In genomic region chr3:107931134-107931533, GRCm38 (mm10) we compare ENCODE assay signal across 9 mouse cellular contexts. TPM values are rescaled to one million over a fixed set of nuclear protein-coding genes. Genes with fewer than 3 reads are reported as not detected.
DNase-seq lines count a peak whose midpoint lies in the region; ATAC-seq and TF ChIP-seq lines count a peak whose summit lies in the region.
"Had no signal": no experiment of that assay in that cellular context is flagged by ENCODE, and none has a peak within 500 bp of the region (broad histone marks: within the 10 kb centered on the region; RNA-seq: fewer than 3 reads in every experiment).

No protein-coding gene starts in this region.

- DNase-seq in left cerebral cortex, adult 2 months (ENCODE audit: extremely low spot score in 1 of 2, low spot score in 2 of 2): no peak
- DNase-seq in left cerebral cortex, postnatal 10 days (ENCODE audit: extremely low spot score in 1 of 2, low spot score in 2 of 2): no peak
- no peak for DNase-seq in intestine, embryonic 14.5 days (ENCODE audit: low spot score)
- peak; percentile 47 for DNase-seq in midbrain, postnatal 0 days (ENCODE audit: low spot score)
- DNase-seq in thymus, postnatal 0 days (ENCODE audit: low spot score): no peak
- no peak for DNase-seq in frontal cortex, postnatal 36 days (ENCODE audit: low spot score in 2 of 2)
- DNase-seq in adrenal gland, postnatal 36 days: no peak

- peak; percentile 8; the same call in 1 of the 2 replicates for ATAC-seq in embryonic facial prominence, embryonic 15.5 days (ENCODE audit: insufficient number of reproducible peaks, low FRiP score, low TSS enrichment, low read depth)
- ATAC-seq in intestine, embryonic 14.5 days (replicated peaks; ENCODE audit: low FRiP score, low TSS enrichment, low read depth): no peak; the same call in 1 of the 2 replicates
- ATAC-seq in midbrain, postnatal 0 days (ENCODE audit: low FRiP score): no peak

- TF ChIP-seq CTCF in left cerebral cortex, adult 2 months (IDR thresholded peaks at IDR 0.05): no peak
- TF ChIP-seq CTCF in midbrain, postnatal 0 days (IDR thresholded peaks at IDR 0.05): no peak

- 69% methylated on average over 2 of the region's 2 CpGs for WGBS in embryonic facial prominence, embryonic 15.5 days
- WGBS in intestine, embryonic 14.5 days: 81% methylated on average over 2 of the region's 2 CpGs
- WGBS in midbrain, postnatal 0 days: 46% methylated on average over 2 of the region's 2 CpGs

- H3K4me1 ChIP-seq in embryonic facial prominence, embryonic 15.5 days: peaks cover 11% of the 10 kb centered on the region; the same call in 1 of the 2 replicates
- no peaks in the 10 kb centered on the region for H3K4me1 ChIP-seq in intestine, embryonic 14.5 days (replicated peaks; ENCODE audit: control insufficient read depth, insufficient read depth, low read length)
- H3K4me1 ChIP-seq in midbrain, postnatal 0 days (ENCODE audit: insufficient read depth, low read length): no peaks in the 10 kb centered on the region

- intact Hi-C loops in left cerebral cortex, adult 2 months (cut with DNase I): loop anchor here (2.0 to 5.0 kb wide), 2 partner anchors 88 to 216 kb away; partner anchors contain the start of gene Gnai3
- intact Hi-C loops in left cerebral cortex, postnatal 10 days (cut with DNase I): loop anchor here (10.0 kb wide), 2 partner anchors 84 to 214 kb away; partner anchors contain the start of genes Gnai3 and Gstm1

- no peak overlapping the region for H3K9ac ChIP-seq in embryonic facial prominence, embryonic 15.5 days
- H3K9ac ChIP-seq in intestine, embryonic 14.5 days (ENCODE audit: low read length): no peak overlapping the region
- no peak overlapping the region for H3K9ac ChIP-seq in midbrain, postnatal 0 days (replicated peaks; ENCODE audit: low read length, poor library complexity, severe bottlenecking)

- H3K36me3 ChIP-seq in embryonic facial prominence, embryonic 15.5 days: no peaks in the 10 kb centered on the region
- H3K36me3 ChIP-seq in intestine, embryonic 14.5 days (ENCODE audit: control insufficient read depth, insufficient read depth, low read length): no peaks in the 10 kb centered on the region
- no peaks in the 10 kb centered on the region for H3K36me3 ChIP-seq in midbrain, postnatal 0 days (ENCODE audit: insufficient read depth, low read length)

- H3K9me3 ChIP-seq in embryonic facial prominence, embryonic 15.5 days (replicated peaks): no peaks in the 10 kb centered on the region
- H3K9me3 ChIP-seq in intestine, embryonic 14.5 days (ENCODE audit: control insufficient read depth, low read length): no peaks in the 10 kb centered on the region
- H3K9me3 ChIP-seq in midbrain, postnatal 0 days (ENCODE audit: low read length): no peaks in the 10 kb centered on the region

- H3K27ac ChIP-seq in left cerebral cortex, adult 2 months: peak overlapping the region; percentile 75
- no peak overlapping the region; the same call in 1 of the 2 replicates for H3K27ac ChIP-seq in embryonic facial prominence, embryonic 15.5 days (replicated peaks)
- H3K27ac ChIP-seq in intestine, embryonic 14.5 days (ENCODE audit: low read depth): no peak overlapping the region; the same call in 1 of the 2 replicates
- H3K27ac ChIP-seq in midbrain, postnatal 0 days (ENCODE audit: low read depth, low read length): peak overlapping the region; percentile 55
- H3K27ac ChIP-seq: macrophage had no signal

- peak overlapping the region; percentile 46 for H3K4me2 ChIP-seq in embryonic facial prominence, embryonic 15.5 days (replicated peaks)
- H3K4me2 ChIP-seq in intestine, embryonic 14.5 days (ENCODE audit: low read length): peak overlapping the region; percentile 56
- H3K4me2 ChIP-seq in midbrain, postnatal 0 days (ENCODE audit: low read depth, low read length, poor library complexity, severe bottlenecking): peak overlapping the region; percentile 28; the same call in 1 of the 2 replicates

- no peaks in the 10 kb centered on the region for H3K27me3 ChIP-seq in embryonic facial prominence, embryonic 15.5 days
- no peaks in the 10 kb centered on the region for H3K27me3 ChIP-seq in intestine, embryonic 14.5 days (replicated peaks; ENCODE audit: control insufficient read depth, insufficient read depth, low read length)
- no peaks in the 10 kb centered on the region for H3K27me3 ChIP-seq in midbrain, postnatal 0 days (ENCODE audit: insufficient read depth, low read length)

- no peak overlapping the region for H3K4me3 ChIP-seq in left cerebral cortex, adult 2 months
- H3K4me3 ChIP-seq in embryonic facial prominence, embryonic 15.5 days (replicated peaks): peak overlapping the region; percentile 33
- peak overlapping the region; percentile 32 for H3K4me3 ChIP-seq in intestine, embryonic 14.5 days (ENCODE audit: low read depth, low read length)
- no peak overlapping the region for H3K4me3 ChIP-seq in midbrain, postnatal 0 days (ENCODE audit: low read depth, low read length)

RNA-seq across cellular contexts. Expression of gene Gstm7, which starts 0.5 kb away (rescaled TPM):
- 10 to 100 TPM; 82.7 to 85.1 TPM for total RNA-seq in left cerebral cortex, adult 2 months (2021)
- total RNA-seq in left cerebral cortex, postnatal 10 days (2021): 10 to 100 TPM; 44.2 TPM
- 13.7 and 14.4 TPM in 2 replicates for polyA plus RNA-seq in embryonic facial prominence, embryonic 15.5 days (2015; fragmentation: Nextera tagmentation; extraction: Ambion mirVana)
- polyA plus RNA-seq in intestine, embryonic 14.5 days (2014; fragmentation: Nextera tagmentation; extraction: Ambion mirVana): 21.3 and 23.4 TPM in 2 replicates
- 28.5 and 36.4 TPM in 2 replicates for total RNA-seq in midbrain, postnatal 0 days (2014; rRNA removed)
- polyA plus RNA-seq in midbrain, postnatal 0 days (2015; fragmentation: Nextera tagmentation; extraction: Ambion mirVana): 38.3 and 38.9 TPM in 2 replicates
- polyA plus RNA-seq in thymus, postnatal 0 days (2015; fragmentation: Nextera tagmentation; extraction: Ambion mirVana): 1.5 and 2.1 TPM in 2 replicates
- 100 to 1,000 TPM; 143 to 157 TPM for total RNA-seq in adrenal gland, postnatal 36 days (2021)

RNA-seq across cellular contexts. Expression of gene Gstm6, which starts 12.4 kb away (rescaled TPM):
- total RNA-seq in left cerebral cortex, adult 2 months (2021): 1 to 10 TPM; 4.7 to 6.7 TPM
- total RNA-seq in left cerebral cortex, postnatal 10 days (2021): 1 to 10 TPM; 3.6 to 7.2 TPM
- polyA plus RNA-seq in embryonic facial prominence, embryonic 15.5 days (2015; fragmentation: Nextera tagmentation; extraction: Ambion mirVana): 6.6 and 6.7 TPM in 2 replicates
- 8.7 and 11.6 TPM in 2 replicates for polyA plus RNA-seq in intestine, embryonic 14.5 days (2014; fragmentation: Nextera tagmentation; extraction: Ambion mirVana)
- total RNA-seq in midbrain, postnatal 0 days (2014; rRNA removed): 16.7 and 25.5 TPM in 2 replicates
- polyA plus RNA-seq in midbrain, postnatal 0 days (2015; fragmentation: Nextera tagmentation; extraction: Ambion mirVana): 27.2 and 31.6 TPM in 2 replicates
- polyA plus RNA-seq in thymus, postnatal 0 days (2015; fragmentation: Nextera tagmentation; extraction: Ambion mirVana): 2.5 and 3.1 TPM in 2 replicates
- 1 to 10 TPM; 4.3 to 6.0 TPM for total RNA-seq in adrenal gland, postnatal 36 days (2021)
- polyA plus RNA-seq: macrophage had no signal

RNA-seq across cellular contexts. Expression of gene Gstm5, which starts 35.5 kb away (rescaled TPM):
- 100 to 1,000 TPM; 230 TPM for total RNA-seq in left cerebral cortex, adult 2 months (2021)
- 100 to 1,000 TPM; 138 to 141 TPM for total RNA-seq in left cerebral cortex, postnatal 10 days (2021)
- 213 and 231 TPM in 2 replicates for polyA plus RNA-seq in embryonic facial prominence, embryonic 15.5 days (2015; fragmentation: Nextera tagmentation; extraction: Ambion mirVana)
- polyA plus RNA-seq in intestine, embryonic 14.5 days (2014; fragmentation: Nextera tagmentation; extraction: Ambion mirVana): 196 and 223 TPM in 2 replicates
- total RNA-seq in midbrain, postnatal 0 days (2014; rRNA removed): 142 and 166 TPM in 2 replicates
- 316 and 320 TPM in 2 replicates for polyA plus RNA-seq in midbrain, postnatal 0 days (2015; fragmentation: Nextera tagmentation; extraction: Ambion mirVana)
- 14.4 and 14.9 TPM in 2 replicates for polyA plus RNA-seq in thymus, postnatal 0 days (2015; fragmentation: Nextera tagmentation; extraction: Ambion mirVana)
- total RNA-seq in adrenal gland, postnatal 36 days (2021): 10 to 100 TPM; 28.9 to 43.7 TPM

RNA-seq across cellular contexts. Expression of gene Gstm3, which starts 37.9 kb away (rescaled TPM):
- not detected for total RNA-seq in left cerebral cortex, adult 2 months (2021)
- total RNA-seq in left cerebral cortex, postnatal 10 days (2021): not detected
- polyA plus RNA-seq in embryonic facial prominence, embryonic 15.5 days (2015; fragmentation: Nextera tagmentation; extraction: Ambion mirVana): not detected in 2 replicates
- 27.3 and 41.6 TPM in 2 replicates for polyA plus RNA-seq in intestine, embryonic 14.5 days (2014; fragmentation: Nextera tagmentation; extraction: Ambion mirVana)
- not detected in 2 replicates for total RNA-seq in midbrain, postnatal 0 days (2014; rRNA removed)
- polyA plus RNA-seq in midbrain, postnatal 0 days (2015; fragmentation: Nextera tagmentation; extraction: Ambion mirVana): not detected in 2 replicates
- polyA plus RNA-seq in thymus, postnatal 0 days (2015; fragmentation: Nextera tagmentation; extraction: Ambion mirVana): 1.6 and 1.8 TPM in 2 replicates
- total RNA-seq in adrenal gland, postnatal 36 days (2021): not detected
- polyA plus RNA-seq: macrophage had no signal

RNA-seq across cellular contexts. Expression of gene Eps8l3, which starts 54.1 kb away (rescaled TPM):
- total RNA-seq in left cerebral cortex, adult 2 months (2021): not detected
- not detected for total RNA-seq in left cerebral cortex, postnatal 10 days (2021)
- not detected in 2 replicates for polyA plus RNA-seq in embryonic facial prominence, embryonic 15.5 days (2015; fragmentation: Nextera tagmentation; extraction: Ambion mirVana)
- polyA plus RNA-seq in intestine, embryonic 14.5 days (2014; fragmentation: Nextera tagmentation; extraction: Ambion mirVana): 66.9 and 82.6 TPM in 2 replicates
- not detected in 2 replicates for total RNA-seq in midbrain, postnatal 0 days (2014; rRNA removed)
- polyA plus RNA-seq in midbrain, postnatal 0 days (2015; fragmentation: Nextera tagmentation; extraction: Ambion mirVana): not detected in 2 replicates
- polyA plus RNA-seq in thymus, postnatal 0 days (2015; fragmentation: Nextera tagmentation; extraction: Ambion mirVana): 0.12 and 0.13 TPM in 2 replicates
- total RNA-seq in adrenal gland, postnatal 36 days (2021): not detected
- polyA plus RNA-seq: macrophage had no signal

Comparison
In these comparisons a context has a peak if more than half of its experiments do, and no peak if none do; other contexts are left out.
1. H3K27ac ChIP-seq: peak in left cerebral cortex, adult 2 months (single experiment) and midbrain, postnatal 0 days (single experiment); none in embryonic facial prominence, embryonic 15.5 days (single experiment) and intestine, embryonic 14.5 days (single experiment).
2. H3K4me3 ChIP-seq: peak in embryonic facial prominence, embryonic 15.5 days (single experiment) and intestine, embryonic 14.5 days (single experiment); none in left cerebral cortex, adult 2 months (single experiment) and midbrain, postnatal 0 days (single experiment).
3. Peak in every context shown above with its lines, with median percentiles within 50 percentile points of each other: H3K4me2 ChIP-seq.